Mouse (Mus musculus): ENCODE measurements around the gene Mindy3.

DNA sequence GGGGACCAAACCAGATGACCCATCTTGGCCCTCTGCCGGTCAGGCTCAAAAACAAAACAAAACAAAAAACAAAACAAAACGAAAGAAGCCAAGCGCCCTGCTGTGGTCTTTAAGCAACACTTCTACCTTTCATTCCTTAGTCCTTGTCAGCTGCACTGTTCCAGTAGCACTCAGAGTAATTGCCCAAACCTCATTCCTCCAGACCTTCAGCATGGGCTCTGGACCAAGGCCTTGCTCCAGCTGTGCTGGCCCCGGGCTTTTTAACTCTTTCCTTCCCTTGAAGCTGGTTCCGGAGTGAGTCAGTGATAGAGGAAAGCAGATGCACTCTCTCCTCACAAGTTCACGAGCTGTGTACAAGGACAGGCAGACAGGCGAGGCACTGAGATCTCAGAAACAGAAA lies 102.9 kb downstream of the Mindy3 start:
- TF ChIP-seq CTCF (IDR thresholded peaks at IDR 0.05; ENCODE audit: low read depth) (no peak), EP300 (IDR thresholded peaks at IDR 0.05; ENCODE audit: low read depth) (no peak)
